Mouse (Mus musculus) intestine, embryonic 14.5 days (tissue): ENCODE measurements at regions not wholly inside any gene's neighbourhood (a gene's known extent, or its start where the extent isn't known, plus 50 kb on each side); places are given as distances from the start of the nearest gene placed in this dataset.
A peak's percentile ranks its signal among the peaks of the same experiment; 100 is the strongest.

ENCODE experiments used
- ATAC-seq: fragments of 200-750 bp; cut with Nextera tagmentation; replicated peaks from 2 replicates; pipeline ENCODE4 v1.8.0; 2017; ENCODE audit warnings: low read depth, moderate number of reproducible peaks, moderate TSS enrichment, moderate library complexity; ENCODE audit not compliant: low FRiP score, low TSS enrichment
- DNase-seq: peaks from one replicate; pipeline ENCODE4 v3.0.0-alpha.2; 2018; ENCODE audit warnings: low spot score
- H3K27ac ChIP-seq: fragments of 300-500 bp; sonication (generic); 2 replicates; pipeline ENCODE4 v1.5.1; 2014; ENCODE audit warnings: low read depth, mild to moderate bottlenecking, control low read depth
- H3K27me3 ChIP-seq: fragments of 300-500 bp; sonication (generic); replicated peaks from 2 replicates; pipeline ENCODE4 v1.6.1; 2014; ENCODE audit warnings: low read length, control low read depth; ENCODE audit not compliant: control insufficient read depth, insufficient read depth
- H3K36me3 ChIP-seq: fragments of 300-500 bp; sonication (generic); 2 replicates; pipeline ENCODE4 v1.6.1; 2014; ENCODE audit warnings: low read length, control low read depth; ENCODE audit not compliant: control insufficient read depth, insufficient read depth
- H3K4me1 ChIP-seq: fragments of 300-500 bp; sonication (generic); replicated peaks from 2 replicates; pipeline ENCODE4 v1.6.1; 2014; ENCODE audit warnings: low read length, control low read depth, mixed read lengths; ENCODE audit not compliant: control insufficient read depth, insufficient read depth
- H3K4me2 ChIP-seq: fragments of 300-500 bp; sonication (generic); 2 replicates; pipeline ENCODE4 v1.6.1; 2014; ENCODE audit warnings: low read length
- H3K4me3 ChIP-seq: fragments of 300-500 bp; sonication (generic); 2 replicates; pipeline ENCODE4 v1.5.1; 2014; ENCODE audit warnings: low read depth, low read length, control low read depth, mixed read lengths
- H3K9ac ChIP-seq: fragments of 300-500 bp; sonication (generic); 2 replicates; pipeline ENCODE4 v1.6.1; 2014; ENCODE audit warnings: mild to moderate bottlenecking, low read length
- H3K9me3 ChIP-seq: fragments of 300-500 bp; sonication (generic); 2 replicates; pipeline ENCODE4 v1.6.1; 2016; ENCODE audit warnings: low read length, control low read depth; ENCODE audit not compliant: control insufficient read depth
- WGBS: fragments of 180-500 bp; shearing (Covaris S2); extraction: QIAGEN DNeasy Blood & Tissue Kit; methylation state at CpG from one replicate; pipeline ENCODE4 v1.1.7; 2014; 5-methylcytosine and 5-hydroxymethylcytosine counted together

DNA sequence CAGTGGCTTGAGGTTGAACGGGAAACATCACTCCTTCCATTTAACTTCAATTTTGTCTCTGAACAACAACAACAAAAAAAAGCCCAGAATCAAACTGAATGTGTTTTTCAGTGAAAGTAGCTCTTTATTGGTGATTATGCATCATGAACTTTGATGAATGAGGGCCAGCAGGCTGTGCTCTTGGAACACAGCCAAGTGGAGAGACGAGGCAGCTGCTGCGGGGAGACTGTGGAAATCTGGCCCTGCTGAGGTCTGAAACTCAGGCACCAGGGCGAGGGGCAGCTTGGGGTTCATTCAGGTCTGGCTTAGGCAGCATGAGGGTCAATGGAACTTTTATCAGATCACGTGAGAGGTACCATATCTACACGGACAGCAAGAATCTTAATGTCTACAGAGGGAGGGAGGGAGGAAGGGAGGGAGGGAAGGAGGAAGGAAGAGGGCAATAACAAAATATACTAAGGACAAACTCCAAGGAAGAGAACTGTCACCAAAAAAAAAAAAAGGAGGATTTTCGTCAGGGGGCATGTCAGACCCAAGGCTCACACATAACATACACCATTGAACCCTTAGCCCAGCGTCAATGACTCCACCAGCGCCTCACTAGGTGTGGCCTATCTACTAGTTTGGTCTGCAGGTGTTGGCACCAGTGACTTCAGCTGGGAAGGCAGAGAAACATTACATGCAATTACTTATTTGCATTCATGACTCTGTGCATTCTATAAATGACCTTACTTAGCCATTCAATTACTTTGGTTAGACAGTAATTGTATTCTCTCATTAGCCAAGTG, 239.0 kb upstream of the Fat1 start:
- Histone ChIP-seq H3K9me3 (no peaks in the 10 kb centered on the region), H3K4me2 (no peak overlapping the region), H3K27me3 (no peaks in the 10 kb centered on the region), H3K9ac (no peak overlapping the region), H3K27ac (no peak overlapping the region), H3K36me3 (no peaks in the 10 kb centered on the region), H3K4me1 (peaks cover 7% of the 10 kb centered on the region; the same call in 1 of the 2 replicates), H3K4me3 (no peak overlapping the region)
- 33% methylated on average over 9 of the region's 9 CpGs for WGBS
- ATAC-seq (no peak), DNase-seq (peak; percentile 80)

DNA sequence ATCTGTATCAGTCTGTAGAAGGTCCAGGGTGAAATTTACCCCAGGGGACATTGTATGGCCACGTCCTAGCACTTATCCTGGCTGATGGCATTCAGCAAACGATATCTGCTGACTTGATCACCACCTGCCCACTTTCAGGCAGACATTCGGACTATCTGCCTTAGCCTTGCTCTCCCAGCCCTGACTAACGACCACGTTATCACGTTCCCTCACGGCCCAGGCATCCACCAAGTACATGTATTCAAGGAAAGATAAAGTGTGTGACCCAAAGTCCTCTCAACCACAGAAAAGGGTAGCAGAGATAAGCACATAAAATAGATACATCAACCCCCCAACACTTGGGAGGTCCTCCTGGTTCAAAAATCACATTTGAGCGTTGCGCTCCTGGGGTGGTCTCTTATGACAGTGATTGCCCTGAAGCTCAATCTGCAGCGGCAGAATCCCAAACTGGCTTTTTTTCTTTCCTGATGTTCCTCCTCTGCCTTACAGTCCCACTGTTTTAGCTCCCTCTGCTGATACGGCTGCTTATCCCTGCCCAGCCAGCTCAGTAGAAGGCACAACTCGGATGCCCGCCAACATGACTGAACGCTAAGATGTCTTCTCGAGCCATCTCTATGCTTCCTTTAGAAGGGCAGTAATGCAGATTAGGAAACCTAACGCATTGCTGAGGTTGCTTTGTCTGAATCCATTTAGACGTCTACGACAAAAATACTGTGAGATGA, 235.7 kb upstream of the Fat1 start:
- Histone ChIP-seq H3K4me1 (peaks cover 4% of the 10 kb centered on the region; the same call in 1 of the 2 replicates), H3K27me3 (no peaks in the 10 kb centered on the region), H3K9ac (no peak overlapping the region), H3K27ac (no peak overlapping the region), H3K36me3 (no peaks in the 10 kb centered on the region), H3K4me2 (no peak overlapping the region), H3K9me3 (no peaks in the 10 kb centered on the region), H3K4me3 (no peak overlapping the region)
- DNase-seq (no peak), ATAC-seq (no peak)
- 71% methylated on average over 18 of the region's 18 CpGs for WGBS

- DNase-seq (no peak), ATAC-seq (no peak)
- H3K4me3 ChIP-seq = no peak overlapping the region
- no peak overlapping the region for H3K4me2 ChIP-seq
- WGBS = 74% methylated on average over 9 of the region's 9 CpGs
- H3K27me3 ChIP-seq = no peaks in the 10 kb centered on the region
- H3K9ac ChIP-seq = no peak overlapping the region
- H3K27ac ChIP-seq = no peak overlapping the region
- no peaks in the 10 kb centered on the region for H3K4me1 ChIP-seq
- no peaks in the 10 kb centered on the region for H3K36me3 ChIP-seq
- no peaks in the 10 kb centered on the region for H3K9me3 ChIP-seq
Observed at GRCm38 (mm10) chr8:44704595-44705265, 230.5 kb upstream of the Fat1 start.

- 29% methylated on average over 7 of the region's 7 CpGs for WGBS
- H3K4me1 ChIP-seq = no peaks in the 10 kb centered on the region
- no peaks in the 10 kb centered on the region for H3K9me3 ChIP-seq
- DNase-seq (no peak), ATAC-seq (no peak)
- no peak overlapping the region for H3K9ac ChIP-seq
- no peak overlapping the region for H3K4me3 ChIP-seq
- no peaks in the 10 kb centered on the region for H3K27me3 ChIP-seq
- no peak overlapping the region for H3K4me2 ChIP-seq
- H3K27ac ChIP-seq = no peak overlapping the region
- H3K36me3 ChIP-seq = no peaks in the 10 kb centered on the region
Observed at GRCm38 (mm10) chr8:44708659-44709170, 226.5 kb upstream of the Fat1 start.

DNA sequence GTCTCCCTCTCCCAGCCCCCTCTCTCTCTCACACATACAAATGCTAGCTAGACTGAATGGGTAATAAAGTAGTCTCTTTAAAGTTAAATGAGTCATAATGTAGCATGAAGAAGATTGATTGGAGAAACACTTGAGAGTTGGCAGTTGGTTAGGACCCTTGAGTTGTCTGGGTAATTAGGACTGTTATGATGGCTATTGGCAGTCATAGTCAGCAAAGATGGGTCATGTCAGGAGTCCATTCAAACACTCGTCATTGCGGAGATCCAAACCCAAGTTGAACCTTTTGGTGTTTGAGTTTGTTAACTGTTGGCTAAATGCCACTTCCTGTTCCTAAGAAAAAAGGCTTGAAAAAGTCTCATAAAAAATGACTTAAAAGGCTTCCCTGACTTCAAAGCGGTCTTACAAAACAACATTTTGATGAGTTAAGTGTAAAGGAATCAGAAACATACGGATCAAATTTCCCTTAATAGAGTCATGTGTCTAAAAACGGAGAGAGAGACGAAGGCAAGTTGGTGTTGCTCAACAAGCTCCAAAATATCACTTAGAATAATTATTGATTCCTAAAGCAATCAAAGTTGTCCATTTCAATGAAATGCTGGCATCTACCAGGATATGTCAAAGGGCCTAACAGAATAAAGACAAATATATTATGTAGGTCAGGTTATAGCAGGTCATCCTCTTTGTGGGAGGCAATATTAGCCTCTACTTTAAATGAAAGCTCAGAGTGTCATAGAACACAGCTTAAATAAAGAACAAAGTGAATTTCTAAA, 225.9 kb upstream of the Fat1 start:
- no peak overlapping the region for H3K27ac ChIP-seq
- DNase-seq = no peak
- no peaks in the 10 kb centered on the region for H3K9me3 ChIP-seq
- no peaks in the 10 kb centered on the region for H3K27me3 ChIP-seq
- WGBS = 53% methylated on average over 6 of the region's 6 CpGs
- no peak for ATAC-seq
- H3K4me2 ChIP-seq = no peak overlapping the region
- H3K4me1 ChIP-seq = no peaks in the 10 kb centered on the region
- no peak overlapping the region for H3K9ac ChIP-seq
- H3K4me3 ChIP-seq = no peak overlapping the region
- H3K36me3 ChIP-seq = no peaks in the 10 kb centered on the region

GRCm38 (mm10) chr8:44734577-44734976, 200.7 kb upstream of the Fat1 start:
- no peaks in the 10 kb centered on the region for H3K36me3 ChIP-seq
- 83% methylated on average over 10 of the region's 10 CpGs for WGBS
- H3K4me2 ChIP-seq = no peak overlapping the region
- no peak overlapping the region for H3K9ac ChIP-seq
- no peaks in the 10 kb centered on the region for H3K9me3 ChIP-seq
- no peak overlapping the region for H3K4me3 ChIP-seq
- ATAC-seq (no peak), DNase-seq (no peak)
- H3K4me1 ChIP-seq = no peaks in the 10 kb centered on the region
- H3K27me3 ChIP-seq = no peaks in the 10 kb centered on the region
- no peak overlapping the region for H3K27ac ChIP-seq

DNA sequence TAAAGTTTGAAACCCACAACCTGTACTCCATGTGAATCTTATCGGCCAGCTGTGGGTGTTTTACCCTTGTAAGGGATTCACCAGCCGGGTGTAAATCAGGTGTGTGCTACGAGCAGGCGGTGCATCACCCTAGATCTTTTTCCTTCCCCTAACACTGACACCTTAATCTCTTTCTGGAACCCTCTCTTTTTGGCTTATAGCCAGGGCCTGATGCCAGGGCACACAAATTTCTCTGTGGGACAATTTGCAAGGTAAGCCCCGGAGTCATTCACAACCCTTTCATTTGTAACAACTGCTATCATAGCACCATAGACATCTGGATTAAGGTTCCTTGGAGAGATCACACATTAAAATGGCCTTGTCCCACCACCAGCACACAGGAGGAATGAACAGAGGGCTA, 199.4 kb upstream of the Fat1 start:
- Histone ChIP-seq H3K4me3 (no peak overlapping the region), H3K9me3 (no peaks in the 10 kb centered on the region), H3K27me3 (no peaks in the 10 kb centered on the region), H3K4me2 (no peak overlapping the region), H3K4me1 (no peaks in the 10 kb centered on the region), H3K27ac (no peak overlapping the region), H3K9ac (no peak overlapping the region), H3K36me3 (no peaks in the 10 kb centered on the region)
- WGBS = 69% methylated on average over 5 of the region's 5 CpGs
- ATAC-seq = no peak
- no peak for DNase-seq

GRCm38 (mm10) chr8:44743353-44743752, 191.9 kb upstream of the Fat1 start:
- Histone ChIP-seq H3K27ac (no peak overlapping the region), H3K9ac (no peak overlapping the region), H3K36me3 (no peaks in the 10 kb centered on the region), H3K9me3 (no peaks in the 10 kb centered on the region), H3K4me2 (no peak overlapping the region), H3K27me3 (no peaks in the 10 kb centered on the region), H3K4me1 (no peaks in the 10 kb centered on the region), H3K4me3 (no peak overlapping the region)
- no peak for ATAC-seq
- WGBS = 60% methylated on average over 2 of the region's 2 CpGs
- DNase-seq = no peak
